Mouse (Mus musculus): ENCODE measurements around the gene Gm5129. TPM values are rescaled to one million over a fixed set of nuclear protein-coding genes. Genes with fewer than 3 reads are reported as not detected.
"Not testable (repeated sequence)": the region's sequence is repeated elsewhere in the genome, so short reads cannot be mapped to it uniquely, and the experiment has no call there.

Gene Gm5129
- polyA plus RNA-seq (2015; fragmentation: Nextera tagmentation; extraction: Ambion mirVana): not detected in 2 replicates

DNA sequence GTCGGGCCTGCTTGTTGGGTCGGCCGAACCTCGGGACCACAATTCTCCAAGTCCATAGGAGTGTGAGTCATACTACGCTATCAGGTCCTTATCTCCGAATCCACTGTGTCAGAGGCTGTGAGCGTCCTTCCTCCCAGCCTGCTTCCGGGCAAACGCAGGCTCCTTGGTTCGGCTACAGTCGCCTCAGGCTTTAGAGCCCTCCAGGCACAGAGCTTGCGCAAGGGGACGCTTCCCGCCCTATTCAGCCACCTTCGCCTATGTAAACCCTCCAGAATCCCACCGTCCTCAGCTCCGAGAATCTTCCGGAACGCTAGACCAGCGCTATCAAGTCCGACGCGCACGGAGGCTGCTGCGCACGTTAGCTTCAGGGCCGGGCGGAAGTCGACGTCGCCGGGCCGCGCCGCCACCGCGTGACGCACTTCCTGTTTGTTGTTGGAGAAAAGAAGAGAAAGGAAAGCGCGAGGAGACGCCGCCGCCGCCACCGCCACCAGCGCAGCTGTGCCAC, at the start of gene Gm5129, which contains the start of gene Dnajb6:
Gene Gm5129, minus strand, starts transcription at position 380 of the 505 bp plus-strand sequence.
Gene Dnajb6, plus strand, starts transcription at position 132 of the 505 bp plus-strand sequence.
- H3K36me3 ChIP-seq: no peaks in the 10 kb centered on the region
- no peaks in the 10 kb centered on the region for H3K27me3 ChIP-seq
- peak; percentile 99 for ATAC-seq (ENCODE audit: low FRiP score)
- H3K9ac ChIP-seq: peak within 1 kb of the TSS; percentile 98
- peak within 1 kb of the TSS; percentile 90 for H3K4me2 ChIP-seq
- H3K4me1 ChIP-seq (replicated peaks): peaks cover 40% of the 10 kb centered on the region
- 0% methylated on average over 46 of the region's 46 CpGs for WGBS
- H3K27ac ChIP-seq: peak within 1 kb of the TSS; percentile 96
- H3K9me3 ChIP-seq: no peaks in the 10 kb centered on the region
- peak within 1 kb of the TSS; percentile 99 for H3K4me3 ChIP-seq

DNA sequence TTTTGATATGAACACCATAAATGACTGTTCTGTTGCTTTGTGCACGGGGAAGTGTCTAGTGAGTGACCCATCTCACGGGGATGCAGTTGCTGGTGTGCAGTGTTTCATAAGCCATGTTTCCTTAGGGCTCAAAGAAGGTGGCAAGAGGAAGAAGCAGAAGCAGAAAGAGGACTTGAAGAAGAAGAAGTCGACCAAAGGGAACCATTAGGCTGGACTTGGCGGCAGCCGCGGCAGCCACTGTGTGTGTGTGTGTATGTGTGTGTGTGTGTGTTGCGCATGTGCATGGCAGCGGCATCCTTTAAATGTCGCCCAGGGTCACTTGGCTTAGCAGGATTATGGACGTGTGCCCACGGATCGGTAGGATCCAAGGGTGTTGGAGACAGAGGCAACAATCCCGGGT, 49.2 kb upstream of the Gm5129 start:
- H3K4me2 ChIP-seq; H3K27ac ChIP-seq; H3K4me1 ChIP-seq (replicated peaks); H3K9me3 ChIP-seq; H3K9ac ChIP-seq; ATAC-seq (ENCODE audit: low FRiP score); H3K4me3 ChIP-seq; H3K27me3 ChIP-seq: not testable (repeated sequence)
- WGBS: 97% methylated on average over 8 of the region's 13 CpGs
- H3K36me3 ChIP-seq: peaks cover 30% of the 10 kb centered on the region

DNA sequence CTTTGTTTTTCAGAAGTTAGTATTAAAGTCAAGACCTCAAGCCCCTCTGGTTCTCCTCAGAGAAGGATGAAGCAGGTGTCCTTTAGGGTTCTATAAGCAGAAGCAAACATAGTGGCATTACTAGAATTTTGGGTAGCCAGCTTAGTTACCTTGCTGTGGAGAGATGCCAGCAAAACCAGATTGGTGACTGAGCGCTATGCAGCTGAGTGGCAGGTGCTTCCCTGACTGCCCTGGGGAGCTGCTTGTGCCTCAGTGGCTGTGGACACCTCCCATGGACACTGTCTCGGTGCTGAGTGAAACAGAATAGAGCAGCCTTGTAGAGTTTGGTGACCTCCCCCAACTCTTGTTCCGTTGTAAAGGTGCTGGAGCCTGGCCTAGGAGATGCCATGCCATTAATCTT, 46.5 kb upstream of the Gm5129 start:
- ATAC-seq (ENCODE audit: low FRiP score): no peak
- Histone ChIP-seq H3K4me3 (no peak overlapping the region), H3K4me1 (replicated peaks) (0 out of 2 replicates have a peak, but pooled peaks cover 2% of the 10 kb centered on the region), H3K9ac (no peak overlapping the region), H3K9me3 (no peaks in the 10 kb centered on the region), H3K4me2 (no peak overlapping the region), H3K36me3 (peaks cover 48% of the 10 kb centered on the region), H3K27ac (no peak overlapping the region), H3K27me3 (no peaks in the 10 kb centered on the region)
- 93% methylated on average over 3 of the region's 3 CpGs for WGBS

DNA sequence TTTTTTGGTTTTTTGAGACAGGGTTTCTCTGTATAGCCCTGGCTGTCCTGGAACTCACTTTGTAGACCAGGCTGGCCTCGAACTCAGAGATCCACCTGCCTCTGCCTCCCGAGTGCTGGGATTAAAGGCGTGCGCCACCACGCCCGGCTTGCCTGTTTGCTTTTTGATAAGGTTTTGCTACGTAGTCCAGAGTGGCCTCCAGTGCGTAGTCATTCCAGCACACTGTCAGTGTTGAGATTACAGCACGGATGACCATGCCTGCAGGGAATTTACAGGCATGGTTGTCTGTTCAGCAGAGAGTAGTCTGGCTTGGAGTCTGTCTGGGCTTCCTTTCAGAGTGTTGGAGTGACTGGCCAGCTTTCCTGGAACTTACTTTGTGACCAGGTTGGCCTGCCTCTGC, 44.0 kb upstream of the Gm5129 start:
- H3K9ac ChIP-seq; H3K27ac ChIP-seq; H3K9me3 ChIP-seq; H3K4me1 ChIP-seq (replicated peaks); ATAC-seq (ENCODE audit: low FRiP score); H3K27me3 ChIP-seq; H3K4me2 ChIP-seq; H3K4me3 ChIP-seq: not testable (repeated sequence)
- H3K36me3 ChIP-seq: peaks cover 51% of the 10 kb centered on the region
- 96% methylated on average over 9 of the region's 9 CpGs for WGBS

DNA sequence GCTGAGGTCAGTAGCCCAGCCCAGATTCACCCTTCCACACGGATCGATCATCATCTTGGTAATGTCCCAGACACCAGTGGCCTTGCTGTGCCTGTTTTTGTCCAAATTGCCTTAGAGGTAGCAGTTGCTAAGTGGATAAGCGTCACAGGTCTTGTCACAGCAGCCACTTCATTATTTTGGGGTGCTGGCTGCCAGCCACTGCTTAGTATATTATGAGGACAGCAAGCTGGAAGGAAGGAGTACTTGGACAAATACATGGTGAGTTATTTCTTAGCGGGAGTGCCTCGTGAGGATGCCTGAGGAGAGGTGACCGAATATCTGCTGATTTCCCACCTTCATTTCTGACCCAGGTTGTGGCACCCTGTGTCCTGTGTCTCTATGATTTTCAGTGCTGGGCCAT, 42.3 kb upstream of the Gm5129 start:
- Histone ChIP-seq H3K4me3 (no peak overlapping the region), H3K36me3 (peaks cover 53% of the 10 kb centered on the region), H3K9ac (no peak overlapping the region), H3K27ac (no peak overlapping the region), H3K9me3 (no peaks in the 10 kb centered on the region), H3K4me2 (no peak overlapping the region), H3K27me3 (no peaks in the 10 kb centered on the region), H3K4me1 (replicated peaks) (0 out of 2 replicates have a peak, but pooled peaks cover 1% of the 10 kb centered on the region)
- 98% methylated on average over 6 of the region's 6 CpGs for WGBS
- no peak for ATAC-seq (ENCODE audit: low FRiP score)

DNA sequence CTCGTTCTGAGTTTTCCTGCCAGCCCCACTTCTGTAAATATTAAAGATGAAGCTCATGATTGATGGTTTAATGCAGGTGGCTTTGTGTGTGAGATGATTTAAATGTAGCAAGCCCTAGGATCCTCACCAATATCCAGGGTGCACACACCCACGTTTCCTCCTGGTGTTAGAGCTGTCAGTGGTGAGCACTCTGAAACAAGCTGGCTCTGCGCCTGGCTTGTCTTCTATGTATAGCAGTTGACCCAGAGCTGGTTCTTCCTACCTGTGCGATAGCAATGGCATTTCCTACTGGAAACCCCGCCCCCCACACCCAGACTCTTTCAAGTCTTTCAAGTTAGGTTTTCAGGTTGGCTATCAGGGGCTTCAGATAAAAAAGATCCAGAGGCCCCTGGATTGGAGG, 39.7 kb upstream of the Gm5129 start:
- peaks cover 51% of the 10 kb centered on the region for H3K36me3 ChIP-seq
- no peaks in the 10 kb centered on the region for H3K9me3 ChIP-seq
- ATAC-seq (ENCODE audit: low FRiP score): no peak
- no peak overlapping the region for H3K4me3 ChIP-seq
- H3K27ac ChIP-seq: no peak overlapping the region
- no peaks in the 10 kb centered on the region for H3K27me3 ChIP-seq
- no peak overlapping the region for H3K9ac ChIP-seq
- no peak overlapping the region for H3K4me2 ChIP-seq
- 0 out of 2 replicates have a peak, but pooled peaks cover 3% of the 10 kb centered on the region for H3K4me1 ChIP-seq (replicated peaks)
- 91% methylated on average over 5 of the region's 5 CpGs for WGBS

DNA sequence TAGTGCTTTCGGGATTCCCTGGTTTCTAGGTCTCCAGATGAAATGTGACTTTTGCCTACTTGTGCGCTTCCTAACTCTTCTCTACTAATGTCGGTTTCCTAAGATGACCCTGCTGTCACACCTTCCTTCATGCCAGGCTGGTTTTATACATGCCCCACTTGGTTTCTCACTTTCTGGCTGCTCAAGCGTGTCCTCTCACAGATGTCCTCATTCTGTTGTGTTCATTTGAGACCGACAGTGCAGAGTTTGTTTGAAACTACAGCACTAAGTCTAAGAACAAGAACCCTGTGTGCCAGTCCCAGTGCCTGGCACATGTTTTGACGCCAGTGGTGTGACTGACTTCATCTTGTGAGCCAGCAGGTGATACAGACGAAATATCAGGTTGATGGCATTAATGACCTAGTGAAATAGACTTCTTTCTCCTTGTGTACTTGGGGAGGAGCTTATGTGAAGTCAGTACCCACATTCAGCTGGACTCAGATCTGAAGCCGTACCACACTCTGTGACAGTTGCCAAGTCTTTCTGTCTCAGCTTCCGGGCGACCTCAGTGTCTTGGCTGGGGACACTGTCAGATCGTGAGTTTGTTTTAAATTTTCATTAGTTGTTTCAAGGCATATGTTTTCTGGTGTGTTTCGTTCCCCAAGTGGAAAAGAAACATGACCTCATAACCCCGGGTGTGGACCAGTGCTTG, 37.9 kb upstream of the Gm5129 start:
- Histone ChIP-seq H3K27ac (no peak overlapping the region), H3K36me3 (peaks cover 44% of the 10 kb centered on the region), H3K9me3 (no peaks in the 10 kb centered on the region), H3K4me1 (replicated peaks) (0 out of 2 replicates have a peak, but pooled peaks cover 3% of the 10 kb centered on the region), H3K27me3 (no peaks in the 10 kb centered on the region), H3K4me3 (no peak overlapping the region), H3K9ac (no peak overlapping the region), H3K4me2 (no peak overlapping the region)
- 90% methylated on average over 13 of the region's 13 CpGs for WGBS
- no peak for ATAC-seq (ENCODE audit: low FRiP score)

DNA sequence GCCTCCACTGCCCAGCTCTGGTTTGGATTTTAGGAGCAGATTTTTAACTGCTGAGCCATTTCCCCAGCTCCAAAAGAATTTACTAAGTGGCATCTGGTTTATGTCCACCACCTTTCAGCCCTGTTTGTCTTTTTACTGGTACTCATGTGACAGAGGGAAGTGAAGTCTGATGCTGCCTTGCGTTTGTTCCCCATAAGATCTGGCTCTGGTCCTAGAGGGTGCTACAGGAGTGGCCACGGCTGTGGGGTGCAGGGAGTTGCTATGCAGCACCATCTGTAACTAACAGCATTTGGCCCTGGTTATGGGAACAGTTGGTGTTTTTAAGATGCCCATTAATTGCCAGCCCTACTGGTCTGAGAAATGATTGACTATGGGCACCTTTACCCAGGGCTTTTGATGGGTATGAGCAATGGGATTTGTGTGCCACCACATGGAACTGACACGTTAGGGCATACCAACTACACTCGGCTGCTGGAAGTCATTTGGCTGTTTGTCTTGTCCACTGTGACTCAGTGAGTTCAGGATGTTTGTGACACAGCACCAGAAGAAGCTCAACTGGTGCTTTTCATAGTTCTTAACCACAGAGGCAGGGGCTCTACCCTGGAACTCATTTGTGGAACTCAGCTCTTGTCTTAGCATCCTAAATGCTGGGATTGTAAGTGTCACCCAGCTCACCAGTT, 37.1 kb upstream of the Gm5129 start:
- Histone ChIP-seq H3K9me3 (no peaks in the 10 kb centered on the region), H3K4me1 (replicated peaks) (0 out of 2 replicates have a peak, but pooled peaks cover 3% of the 10 kb centered on the region), H3K4me2 (no peak overlapping the region), H3K27me3 (no peaks in the 10 kb centered on the region), H3K36me3 (peaks cover 45% of the 10 kb centered on the region), H3K4me3 (no peak overlapping the region), H3K27ac (no peak overlapping the region), H3K9ac (no peak overlapping the region)
- no peak for ATAC-seq (ENCODE audit: low FRiP score)
- WGBS: 89% methylated on average over 4 of the region's 4 CpGs

DNA sequence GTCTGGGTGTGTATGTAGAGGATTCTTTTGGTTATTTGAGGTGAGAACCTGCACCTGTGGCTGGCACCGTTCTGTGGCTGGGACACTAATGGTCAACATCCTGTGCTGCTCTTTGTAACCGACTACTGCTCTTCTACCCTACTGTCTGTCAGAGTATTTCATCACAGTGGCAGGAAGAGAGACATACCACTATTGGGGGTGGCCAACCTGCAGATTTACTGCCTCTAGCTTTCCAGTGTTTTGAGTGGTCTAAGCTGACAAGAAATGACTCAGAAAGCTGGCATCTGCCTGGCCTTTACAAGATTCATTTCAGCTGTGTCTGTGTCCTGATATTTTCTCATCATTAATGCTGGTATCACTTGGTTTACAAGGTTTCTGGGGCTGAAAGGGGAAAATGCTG, 36.3 kb upstream of the Gm5129 start:
- Histone ChIP-seq H3K4me2 (no peak overlapping the region), H3K4me3 (no peak overlapping the region), H3K27me3 (no peaks in the 10 kb centered on the region), H3K9me3 (no peaks in the 10 kb centered on the region), H3K9ac (no peak overlapping the region), H3K4me1 (replicated peaks) (0 out of 2 replicates have a peak, but pooled peaks cover 3% of the 10 kb centered on the region), H3K27ac (no peak overlapping the region), H3K36me3 (peaks cover 48% of the 10 kb centered on the region)
- 91% methylated on average over 2 of the region's 2 CpGs for WGBS
- no peak for ATAC-seq (ENCODE audit: low FRiP score)

DNA sequence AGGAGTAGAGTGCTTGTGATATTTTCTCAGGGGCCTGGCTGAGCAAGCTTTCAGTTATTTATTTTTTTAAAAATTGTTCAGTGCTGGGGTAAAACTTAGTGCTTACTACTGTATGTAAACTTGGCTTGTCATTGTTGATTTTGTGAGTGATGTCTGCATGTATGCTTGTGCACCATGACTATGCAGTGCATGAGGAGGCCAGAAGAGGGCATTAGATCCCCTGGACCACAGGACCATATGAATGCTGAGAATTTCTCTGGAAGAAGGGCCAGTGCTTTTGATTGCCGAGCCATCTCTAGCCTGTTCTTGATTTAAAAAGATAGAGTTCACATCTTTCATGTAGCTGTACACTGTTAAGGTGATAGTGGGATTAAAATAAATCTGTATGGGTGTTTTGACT, 35.2 kb upstream of the Gm5129 start:
- no peaks in the 10 kb centered on the region for H3K9me3 ChIP-seq
- H3K4me1 ChIP-seq (replicated peaks): 0 out of 2 replicates have a peak, but pooled peaks cover 3% of the 10 kb centered on the region
- H3K4me2 ChIP-seq: no peak overlapping the region
- no peaks in the 10 kb centered on the region for H3K27me3 ChIP-seq
- WGBS: 80% methylated on average over 1 of the region's 1 CpGs
- H3K27ac ChIP-seq: no peak overlapping the region
- H3K4me3 ChIP-seq: no peak overlapping the region
- H3K36me3 ChIP-seq: peaks cover 48% of the 10 kb centered on the region
- no peak for ATAC-seq (ENCODE audit: low FRiP score)
- no peak overlapping the region for H3K9ac ChIP-seq

DNA sequence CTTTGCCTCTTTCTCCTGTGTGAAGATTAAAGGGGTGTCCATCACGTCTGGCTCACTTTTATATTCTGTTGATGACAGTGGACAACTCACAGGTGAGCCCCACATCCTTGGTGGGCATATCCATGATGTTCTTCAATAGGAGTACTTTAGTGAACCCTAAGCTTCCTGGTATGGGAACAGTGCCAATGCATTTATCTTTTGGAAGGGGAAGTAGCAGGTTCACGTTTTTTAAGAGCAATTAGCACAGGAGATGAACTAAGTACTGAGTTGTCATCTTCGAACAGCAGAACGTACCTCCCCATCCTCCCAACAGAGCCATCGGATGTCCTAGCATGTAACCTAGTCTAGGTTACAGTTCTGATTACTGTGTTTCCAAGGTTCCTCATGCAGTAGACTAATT, 23.6 kb upstream of the Gm5129 start:
- Histone ChIP-seq H3K4me3 (no peak overlapping the region), H3K4me2 (no peak overlapping the region), H3K27me3 (no peaks in the 10 kb centered on the region), H3K27ac (no peak overlapping the region), H3K9ac (no peak overlapping the region), H3K4me1 (replicated peaks) (no peaks in the 10 kb centered on the region), H3K36me3 (peaks cover 57% of the 10 kb centered on the region), H3K9me3 (no peaks in the 10 kb centered on the region)
- 86% methylated on average over 5 of the region's 5 CpGs for WGBS
- no peak for ATAC-seq (ENCODE audit: low FRiP score)

DNA sequence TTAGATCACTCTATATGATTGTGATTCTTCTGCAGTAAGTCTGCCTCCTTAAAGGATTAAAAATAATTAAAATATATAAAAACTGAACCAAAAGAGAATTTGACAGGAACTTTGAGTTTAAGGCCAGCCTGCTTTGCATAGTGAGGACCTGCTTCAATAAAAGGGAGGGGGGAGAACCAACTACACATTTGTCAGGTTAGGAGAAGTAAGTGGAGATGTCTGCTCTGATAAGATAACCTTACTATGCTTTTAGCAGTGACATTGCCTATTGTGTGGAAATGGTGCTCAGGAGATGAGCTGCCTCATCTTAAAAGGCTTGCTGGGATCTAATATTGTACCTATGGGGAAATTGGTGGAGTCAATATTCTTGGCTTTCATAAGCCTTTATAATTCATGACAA, 17.2 kb upstream of the Gm5129 start:
- no peaks in the 10 kb centered on the region for H3K27me3 ChIP-seq
- peaks cover 79% of the 10 kb centered on the region for H3K36me3 ChIP-seq
- H3K4me3 ChIP-seq: no peak overlapping the region
- no peaks in the 10 kb centered on the region for H3K4me1 ChIP-seq (replicated peaks)
- no peak overlapping the region for H3K27ac ChIP-seq
- no peak for ATAC-seq (ENCODE audit: low FRiP score)
- H3K9me3 ChIP-seq: no peaks in the 10 kb centered on the region
- no peak overlapping the region for H3K9ac ChIP-seq
- no peak overlapping the region for H3K4me2 ChIP-seq
